Mouse (Mus musculus) left cerebral cortex, postnatal 25 days (tissue): ENCODE data around the gene Elmo1. TPM values are rescaled to one million over a fixed set of nuclear protein-coding genes. Genes with fewer than 3 reads are reported as not detected.

ENCODE experiments used
- DNase-seq, 2 experiments: peaks; one replicate each; pipeline ENCODE4 v3.0.0; 2022; ENCODE audit warnings: low spot score in 2 of 2, mixed read lengths in 1 of 2
- intact Hi-C: fragments of 180-260 bp; cut with DNase I; formaldehyde crosslinking; loops from one replicate; pipeline ENCODE4 v1.15.1; 2025
- total RNA-seq, 2 experiments: library from RNA; stranded (reverse); gene quantifications; 2 replicates each; pipeline ENCODE4 v1.2.3; 2021

The Elmo1 gene
- total RNA-seq, 2 experiments from 2014 or later: 58.4 to 67.7 TPM

GRCm38 (mm10) chr13:20392824-20393598, 302.6 kb downstream of the Elmo1 start:
- intact Hi-C loops: loop anchor here (10.0 kb wide), 1 partner anchor 72 kb away; no protein-coding TSS in a partner anchor

GRCm38 (mm10) chr13:20397744-20398143, 307.3 kb downstream of the Elmo1 start:
- peak; percentile 22 to 75 for DNase-seq
- intact Hi-C loops: loop anchor here (2.0 to 10.0 kb wide), 3 partner anchors 35 to 67 kb away; no protein-coding TSS in a partner anchor

More at GRCm38 (mm10) chr13:20392824-20393598, 302.6 kb downstream of the Elmo1 start:
- no peak for DNase-seq

GRCm38 (mm10) chr13:20398311-20398710, 307.9 kb downstream of the Elmo1 start:
- intact Hi-C loops: loop anchor here (2.0 to 10.0 kb wide), 3 partner anchors 34 to 66 kb away; no protein-coding TSS in a partner anchor
- DNase-seq: peak; percentile 17 to 74

- no peak for DNase-seq
- intact Hi-C loops: no loop called here
These were observed 314.1 kb downstream of the Elmo1 start for GRCm38 (mm10) chr13:20404530-20404929.

- intact Hi-C loops: no loop called here
These were observed 316.2 kb downstream of the Elmo1 start for GRCm38 (mm10) chr13:20406470-20407213.

GRCm38 (mm10) chr13:20410306-20411101, 320.1 kb downstream of the Elmo1 start:
- intact Hi-C loops: no loop called here
- DNase-seq: no peak

More at GRCm38 (mm10) chr13:20406470-20407213, 316.2 kb downstream of the Elmo1 start:
- DNase-seq: no peak

- DNase-seq: no peak
- intact Hi-C loops: no loop called here
These were observed 326.6 kb downstream of the Elmo1 start for GRCm38 (mm10) chr13:20416691-20417660.

- peak; percentile 21 to 72 for DNase-seq
These were observed 340.6 kb downstream of the Elmo1 start for GRCm38 (mm10) chr13:20430998-20431397.

GRCm38 (mm10) chr13:20433221-20433858, 342.9 kb downstream of the Elmo1 start:
- intact Hi-C loops: loop anchor here (2.0 kb wide), 1 partner anchor 35 kb away; no protein-coding TSS in a partner anchor
- peak; percentile 26 to 83 for DNase-seq

More at GRCm38 (mm10) chr13:20430998-20431397, 340.6 kb downstream of the Elmo1 start:
- intact Hi-C loops: no loop called here

GRCm38 (mm10) chr13:20434071-20434470, 343.7 kb downstream of the Elmo1 start:
- DNase-seq: no peak
- intact Hi-C loops: no loop called here

GRCm38 (mm10) chr13:20439488-20439887, 349.1 kb downstream of the Elmo1 start:
- intact Hi-C loops: no loop called here
- no peak for DNase-seq

- DNase-seq: no peak
- intact Hi-C loops: no loop called here
These were observed 360.5 kb downstream of the Elmo1 start for GRCm38 (mm10) chr13:20450831-20451353.

- intact Hi-C loops: no loop called here
- DNase-seq: no peak
These were observed 364.0 kb downstream of the Elmo1 start for GRCm38 (mm10) chr13:20454357-20454756.

GRCm38 (mm10) chr13:20460096-20460495, 369.7 kb downstream of the Elmo1 start:
- DNase-seq: peak in 1 of 2 experiments; percentile 75
- intact Hi-C loops: loop anchor here (10.0 kb wide), 1 partner anchor 65 kb away; no protein-coding TSS in a partner anchor

GRCm38 (mm10) chr13:20461616-20462015, 371.2 kb downstream of the Elmo1 start:
- intact Hi-C loops: loop anchor here (10.0 kb wide), 1 partner anchor 67 kb away; no protein-coding TSS in a partner anchor

GRCm38 (mm10) chr13:20464161-20464560, 373.8 kb downstream of the Elmo1 start:
- no peak for DNase-seq
- intact Hi-C loops: loop anchor here (10.0 kb wide), 1 partner anchor 69 kb away; no protein-coding TSS in a partner anchor

More at GRCm38 (mm10) chr13:20461616-20462015, 371.2 kb downstream of the Elmo1 start:
- no peak for DNase-seq

GRCm38 (mm10) chr13:20467381-20467780, 377.0 kb downstream of the Elmo1 start:
- DNase-seq: peak in 1 of 2 experiments; percentile 60
- intact Hi-C loops: loop anchor here (10.0 kb wide), 1 partner anchor 73 kb away; no protein-coding TSS in a partner anchor
